ENCODE assay signal across 34 mouse cellular contexts in genomic region chr1:34768875-34769274, GRCm38 (mm10).
DNase-seq lines count a peak whose midpoint lies in the region; ATAC-seq and TF ChIP-seq lines count a peak whose summit lies in the region.
"Had no signal": no experiment of that assay in that cellular context is flagged by ENCODE, and none has a peak within 500 bp of the region (broad histone marks: within the 10 kb centered on the region; RNA-seq: fewer than 3 reads in every experiment).

No protein-coding gene starts in this region.

- TF ChIP-seq CTCF in layer of hippocampus, adult 2 months (conservative IDR thresholded peaks at IDR 0.05): no peak

- peak overlapping the region; percentile 36; the same call in 1 of the 2 replicates for H3K27ac ChIP-seq in layer of hippocampus, adult 2 months
- H3K27ac ChIP-seq: gastrocnemius, adult 2 months; heart, adult 2 months; liver, embryonic 12.5 days; midbrain, embryonic 13.5 days; neural tube, embryonic 12.5 days; stomach, postnatal 0 days had no signal

- peak; percentile 73 for ATAC-seq in frontal cortex, adult (ENCODE audit: low TSS enrichment)
- ATAC-seq: activated CD4-positive, CD25-positive, alpha-beta regulatory T cell, adult 4 months; inflammation-experienced regulatory T-cells, adult 6 months; liver, embryonic 12.5 days; liver, postnatal 0 days; midbrain, embryonic 13.5 days had no signal

- DNase-seq in frontal cortex, postnatal 25 days (ENCODE audit: low spot score in 2 of 2): no peak
- DNase-seq in layer of hippocampus, adult 2 months (ENCODE audit: low spot score in 2 of 2): no peak
- DNase-seq in layer of hippocampus, adult 11-12 months (ENCODE audit: low spot score): no peak
- peak; percentile 43 to 51 for DNase-seq in right cerebral cortex, postnatal 10 days (ENCODE audit: low spot score in 2 of 2)
- no peak for DNase-seq in right cerebral cortex, postnatal 4 days
- no peak for DNase-seq in thymus, postnatal 10 days (ENCODE audit: low spot score in 2 of 2)
- DNase-seq: adrenal gland, adult 2 months; adrenal gland, postnatal 36 days; B cell, adult 2 months; cerebellum, adult 2 months; cerebellum, postnatal 14 days; gastrocnemius, adult 2 months; gastrocnemius, postnatal 36 days; heart, adult 2 months; kidney, adult 11 months; kidney, postnatal 14 days; left cerebral cortex, postnatal 4 days; liver, postnatal 0 days; lung, postnatal 36 days; retina, postnatal 1 day; right cerebral cortex, postnatal 25 days; spleen, adult 18-20 months; thymus, adult 18-20 months; thymus, postnatal 36 days had no signal

- H3K4me3 ChIP-seq in layer of hippocampus, adult 2 months: no peak overlapping the region
- H3K4me3 ChIP-seq: erythroblast, embryonic 14.5 days; gastrocnemius, adult 2 months; heart, adult 2 months; heart, embryonic 12.5 days; liver, embryonic 12.5 days; megakaryocyte, embryonic 14.5 days; midbrain, embryonic 13.5 days; neural tube, embryonic 12.5 days had no signal

Comparison
In these comparisons a context has a peak if more than half of its experiments do, and no peak if none do; other contexts are left out.
1. DNase-seq: peak in right cerebral cortex, postnatal 10 days (2 of 2); none in frontal cortex, postnatal 25 days (0 of 2), layer of hippocampus, adult 2 months (0 of 2), layer of hippocampus, adult 11-12 months (single experiment), right cerebral cortex, postnatal 4 days (single experiment) and thymus, postnatal 10 days (0 of 2).